Mouse (Mus musculus) heart, postnatal 0 days (tissue): ENCODE results near the gene Abhd17c. TPM values are rescaled to one million over a fixed set of nuclear protein-coding genes. Genes with fewer than 3 reads are reported as not detected.
"Not testable (repeated sequence)": the region's sequence is repeated elsewhere in the genome, so short reads cannot be mapped to it uniquely, and the experiment has no call there.

Experiments used
- ATAC-seq: fragments of 200-750 bp; cut with Nextera tagmentation; 2 replicates; pipeline ENCODE4 v1.8.0; 2017; ENCODE audit warnings: low read depth, moderate number of reproducible peaks, moderate library complexity; ENCODE audit not compliant: insufficient read depth
- DNase-seq: peaks from one replicate; pipeline ENCODE4 v3.0.0-alpha.2; 2016; ENCODE audit warnings: low spot score
- H3K27ac ChIP-seq: fragments of 300-500 bp; sonication (generic); 2 replicates; pipeline ENCODE4 v1.5.1; 2014; ENCODE audit warnings: low read depth, mild to moderate bottlenecking
- H3K27me3 ChIP-seq: fragments of 300-500 bp; sonication (generic); 2 replicates; pipeline ENCODE4 v1.6.1; 2014; ENCODE audit warnings: low read length, mixed read lengths; ENCODE audit not compliant: control insufficient read depth, insufficient read depth
- H3K36me3 ChIP-seq: fragments of 300-500 bp; sonication (generic); replicated peaks from 2 replicates; pipeline ENCODE4 v1.6.1; 2014; ENCODE audit warnings: low read length, mixed read lengths; ENCODE audit not compliant: control insufficient read depth, insufficient read depth
- H3K4me1 ChIP-seq: fragments of 300-500 bp; sonication (generic); 2 replicates; pipeline ENCODE4 v1.6.1; 2014; ENCODE audit warnings: antibody characterized with exemption; ENCODE audit not compliant: control insufficient read depth, insufficient read depth
- H3K4me2 ChIP-seq: fragments of 300-500 bp; sonication (generic); 2 replicates; pipeline ENCODE4 v1.6.1; 2014; ENCODE audit warnings: low read depth, mild to moderate bottlenecking, low read length, moderate library complexity
- H3K4me3 ChIP-seq: fragments of 300-500 bp; sonication (generic); 2 replicates; pipeline ENCODE4 v1.5.1; 2014; ENCODE audit warnings: low read depth, low read length
- H3K9ac ChIP-seq: fragments of 300-500 bp; sonication (generic); replicated peaks from 2 replicates; pipeline ENCODE4 v1.6.1; 2014; ENCODE audit warnings: low read depth, low read length, mixed read lengths
- H3K9me3 ChIP-seq: fragments of 300-500 bp; sonication (generic); replicated peaks from 2 replicates; pipeline ENCODE4 v1.6.1; 2016; ENCODE audit warnings: low read length; ENCODE audit not compliant: control insufficient read depth
- CTCF ChIP-seq: IDR thresholded peaks from 2 replicates; pipeline ENCODE4 v1.5.1; 2016; ENCODE audit warnings: antibody characterized with exemption, control low read depth, low read depth
- EP300 ChIP-seq: IDR thresholded peaks from 2 replicates; pipeline ENCODE4 v1.6.1; 2016; ENCODE audit warnings: antibody characterized with exemption, low read depth
- WGBS: fragments of 180-500 bp; shearing (Covaris S2); extraction: QIAGEN DNeasy Blood & Tissue Kit; methylation state at CpG from one replicate; pipeline ENCODE4 v1.1.7; 2014; 5-methylcytosine and 5-hydroxymethylcytosine counted together
- polyA plus RNA-seq: library from polyadenylated mRNA; unstranded; fragments of >200 nt; fragmentation: Nextera tagmentation; extraction: Ambion mirVana; gene quantifications from 2 replicates; pipeline ENCODE4 v1.2.1, GENCODE M21; 2015
- total RNA-seq: library from RNA; depleted of rRNA; stranded (reverse); fragments of >200 nt; gene quantifications from 2 replicates; pipeline ENCODE4 v1.2.3, GENCODE M21; 2014; ENCODE audit warnings: low replicate concordance

The Abhd17c gene
- total and polyA plus RNA-seq, 2 experiments from 2014 or later = 45.3 to 76.1 TPM

DNA sequence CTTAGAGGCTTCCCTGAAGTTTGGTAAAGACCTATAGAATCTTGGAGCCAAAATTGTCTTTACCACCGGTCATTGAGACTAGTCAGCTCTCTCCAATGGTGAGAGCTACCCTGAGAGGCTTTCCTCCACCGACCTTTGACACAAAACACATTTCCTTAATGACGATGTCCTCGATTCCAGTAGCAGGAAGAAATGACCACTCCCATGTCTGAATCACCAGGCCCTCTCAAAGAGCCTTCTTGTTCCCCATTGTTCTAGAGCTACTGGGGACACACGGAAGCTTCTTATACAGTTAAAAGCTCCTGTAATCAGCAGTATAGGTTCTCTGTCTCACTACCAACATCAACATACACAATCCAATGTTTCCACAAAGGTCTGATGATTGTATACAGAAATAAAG lies 36.5 kb upstream of the Abhd17c start:
- Histone ChIP-seq H3K4me3 (no peak overlapping the region), H3K27me3 (no peaks in the 10 kb centered on the region), H3K9ac (no peak overlapping the region), H3K4me1 (no peaks in the 10 kb centered on the region), H3K36me3 (no peaks in the 10 kb centered on the region), H3K9me3 (no peaks in the 10 kb centered on the region), H3K27ac (no peak overlapping the region), H3K4me2 (no peak overlapping the region)
- TF ChIP-seq CTCF (no peak), EP300 (no peak)
- DNase-seq = no peak
- 64% methylated on average over 5 of the region's 5 CpGs for WGBS
- no peak for ATAC-seq

DNA sequence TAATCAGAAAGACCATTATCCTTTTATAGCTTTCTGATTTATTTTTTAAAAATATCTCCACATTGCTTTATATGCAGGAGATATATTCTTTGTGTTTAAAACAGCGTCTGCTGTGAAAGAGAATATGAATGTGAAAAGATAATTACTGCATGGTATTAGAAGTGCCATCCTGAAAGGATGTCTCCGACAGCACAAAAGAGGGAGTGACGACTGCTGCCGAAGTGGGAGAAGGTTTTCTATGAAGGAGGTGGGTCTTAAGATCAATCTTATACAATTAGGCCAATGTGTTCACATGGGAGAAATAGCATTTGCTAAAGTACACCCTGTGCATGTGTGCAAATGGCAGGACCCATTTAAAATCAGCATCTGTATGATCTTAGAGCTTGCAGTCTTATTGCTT lies 33.5 kb upstream of the Abhd17c start:
- Histone ChIP-seq H3K27me3 (no peaks in the 10 kb centered on the region), H3K9ac (no peak overlapping the region), H3K36me3 (no peaks in the 10 kb centered on the region), H3K4me1 (no peaks in the 10 kb centered on the region), H3K4me3 (no peak overlapping the region), H3K27ac (no peak overlapping the region), H3K4me2 (no peak overlapping the region), H3K9me3 (no peaks in the 10 kb centered on the region)
- ATAC-seq = no peak
- 82% methylated on average over 4 of the region's 4 CpGs for WGBS
- no peak for TF ChIP-seq EP300
- no peak for DNase-seq

DNA sequence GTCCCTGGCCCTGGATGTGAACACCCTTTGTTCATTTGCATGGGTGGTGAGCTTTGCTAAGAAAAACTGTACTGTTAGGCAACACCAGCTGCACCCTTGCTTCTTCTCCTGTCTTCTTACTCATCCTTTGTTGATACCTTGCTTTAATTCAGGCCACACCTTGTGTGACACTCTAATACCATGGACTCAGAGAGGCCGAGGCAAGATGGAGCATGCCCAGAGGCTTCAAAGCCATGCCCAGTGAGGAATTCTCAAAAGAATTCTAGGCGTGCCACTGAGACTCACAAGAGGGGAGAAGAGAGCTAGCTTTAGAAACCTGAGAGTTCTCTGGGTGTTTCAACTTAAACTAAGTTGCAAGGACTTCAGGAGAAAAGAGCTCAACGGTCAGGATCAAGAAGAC lies 33.0 kb upstream of the Abhd17c start:
- Histone ChIP-seq H3K4me1 (no peaks in the 10 kb centered on the region), H3K9ac (no peak overlapping the region), H3K4me2 (no peak overlapping the region), H3K4me3 (no peak overlapping the region), H3K27me3 (no peaks in the 10 kb centered on the region), H3K27ac (no peak overlapping the region), H3K36me3 (no peaks in the 10 kb centered on the region), H3K9me3 (no peaks in the 10 kb centered on the region)
- DNase-seq (no peak), ATAC-seq (no peak)
- 61% methylated on average over 3 of the region's 3 CpGs for WGBS
- no peak for TF ChIP-seq EP300
- TF ChIP-seq CTCF = no peak

DNA sequence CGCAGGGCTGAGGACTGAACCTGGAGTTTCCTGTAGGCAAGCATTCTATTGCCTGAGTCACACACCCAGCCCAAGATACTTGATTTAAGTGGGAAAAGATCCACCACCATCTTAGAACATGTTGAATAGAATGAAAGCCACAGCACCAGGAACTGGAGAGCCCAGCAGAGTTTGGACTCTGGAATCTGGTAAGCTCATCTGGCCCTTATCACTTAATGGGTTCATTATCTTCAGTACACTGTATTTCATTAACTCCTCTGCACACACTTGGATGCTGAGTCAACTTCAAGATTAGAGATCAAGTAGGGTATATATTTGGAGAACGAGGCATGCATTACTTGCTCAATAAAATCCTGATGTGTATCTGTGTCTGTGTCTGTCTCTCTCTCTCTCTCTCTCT lies 27.1 kb upstream of the Abhd17c start:
- WGBS = 88% methylated on average over 2 of the region's 2 CpGs
- not testable (repeated sequence) for H3K4me3 ChIP-seq, H3K27me3 ChIP-seq, DNase-seq, H3K36me3 ChIP-seq, H3K9me3 ChIP-seq, H3K4me1 ChIP-seq, H3K4me2 ChIP-seq, H3K9ac ChIP-seq, ATAC-seq, H3K27ac ChIP-seq

DNA sequence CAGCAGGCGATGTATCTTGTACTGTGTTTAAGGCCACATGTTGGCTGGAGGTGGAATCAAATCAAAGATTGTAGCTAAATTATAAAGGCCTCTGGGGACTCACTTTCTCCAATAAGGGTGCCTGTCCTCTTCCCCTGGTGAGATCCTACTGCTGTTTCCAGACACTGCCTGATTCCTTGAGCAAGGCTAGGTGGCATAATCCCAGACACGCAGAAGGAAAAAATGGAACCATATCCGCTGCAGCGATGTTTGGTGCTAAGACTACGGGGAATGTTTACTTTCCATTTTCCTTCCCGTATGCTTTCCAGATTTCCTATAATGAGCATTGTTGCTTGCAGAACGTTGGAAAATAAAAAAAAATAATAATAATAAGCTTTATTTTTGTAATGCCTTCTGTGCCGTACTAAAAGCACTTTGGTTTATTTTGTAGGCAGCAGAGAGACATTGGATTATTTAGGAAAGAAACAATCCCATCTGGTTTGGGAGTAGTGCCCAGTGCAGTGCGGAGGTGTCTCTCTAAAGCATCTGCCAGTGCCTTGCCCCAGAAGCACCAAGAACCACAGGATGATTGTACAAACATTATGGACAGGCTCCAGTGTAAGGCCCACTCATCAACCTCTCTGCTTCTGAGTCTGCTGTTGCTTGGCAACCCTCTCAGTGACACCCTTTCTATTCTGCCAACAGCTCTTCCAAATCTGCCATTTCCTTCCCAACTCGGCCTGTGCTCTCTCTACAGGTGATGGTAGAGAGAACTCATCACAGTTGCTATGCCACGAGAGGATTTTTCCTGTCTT lies 23.2 kb upstream of the Abhd17c start:
- Histone ChIP-seq H3K9ac (no peak overlapping the region), H3K4me1 (no peaks in the 10 kb centered on the region), H3K27ac (no peak overlapping the region), H3K4me3 (no peak overlapping the region), H3K36me3 (no peaks in the 10 kb centered on the region), H3K9me3 (no peaks in the 10 kb centered on the region), H3K27me3 (no peaks in the 10 kb centered on the region), H3K4me2 (no peak overlapping the region)
- ATAC-seq (no peak), DNase-seq (no peak)
- no peak for TF ChIP-seq CTCF
- no peak for TF ChIP-seq EP300
- WGBS = 82% methylated on average over 11 of the region's 11 CpGs

DNA sequence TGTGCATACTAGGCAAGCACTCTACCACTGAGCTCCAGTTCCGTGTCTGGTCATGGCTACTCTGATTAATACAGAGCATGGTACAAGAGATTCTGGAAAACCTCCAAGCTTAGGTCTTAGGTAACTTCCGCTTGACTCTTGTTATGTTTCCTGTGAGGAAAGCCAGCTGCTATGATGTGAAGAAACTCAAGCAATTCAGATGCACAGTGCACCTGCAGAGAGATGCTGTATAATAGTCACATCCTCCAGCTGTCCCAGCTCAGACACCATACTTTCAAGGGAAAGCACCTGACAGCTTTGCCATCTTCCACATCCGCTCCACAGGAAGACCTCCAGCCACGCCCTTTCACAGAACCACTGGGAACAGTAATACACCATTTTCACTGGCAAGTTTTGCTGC lies 21.7 kb upstream of the Abhd17c start:
- TF ChIP-seq EP300 = no peak
- TF ChIP-seq CTCF = no peak
- WGBS = 63% methylated on average over 4 of the region's 4 CpGs
- H3K9me3 ChIP-seq = no peaks in the 10 kb centered on the region
- no peak overlapping the region for H3K4me2 ChIP-seq
- H3K9ac ChIP-seq = no peak overlapping the region
- H3K36me3 ChIP-seq = no peaks in the 10 kb centered on the region
- DNase-seq (no peak), ATAC-seq (no peak)
- H3K27ac ChIP-seq = no peak overlapping the region
- H3K4me1 ChIP-seq = no peaks in the 10 kb centered on the region
- H3K27me3 ChIP-seq = no peaks in the 10 kb centered on the region
- H3K4me3 ChIP-seq = no peak overlapping the region
